ENCODE assay signal across 11 mouse cellular contexts in the genomic region with DNA sequence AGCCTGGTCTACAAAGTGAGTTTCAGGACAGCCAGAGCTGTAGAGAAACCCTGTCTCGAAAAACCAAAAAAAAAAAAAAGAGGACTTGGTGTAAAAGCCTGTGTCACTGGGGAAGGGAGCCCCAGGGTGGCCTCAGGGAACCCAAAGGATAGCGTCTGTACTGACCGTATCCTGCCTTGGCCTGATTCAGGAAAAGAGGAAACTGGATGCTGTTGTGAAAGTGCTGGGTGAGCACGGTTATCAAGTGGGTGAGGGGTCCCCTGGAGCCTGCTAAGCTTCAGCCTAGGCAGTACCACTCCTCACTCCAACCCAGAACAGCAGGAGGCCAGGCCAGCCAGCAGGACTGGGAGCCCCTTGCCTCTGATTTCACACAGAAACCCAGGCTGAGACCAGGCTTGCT. TPM values are rescaled to one million over a fixed set of nuclear protein-coding genes. Genes with fewer than 3 reads are reported as not detected.
DNase-seq lines count a peak whose midpoint lies in the region; ATAC-seq and TF ChIP-seq lines count a peak whose summit lies in the region.
"Had no signal": no experiment of that assay in that cellular context is flagged by ENCODE, and none has a peak within 500 bp of the region (broad histone marks: within the 10 kb centered on the region; RNA-seq: fewer than 3 reads in every experiment).

No protein-coding gene starts in this region.

- H3K4me1 ChIP-seq in heart, adult 2 months (ENCODE audit: control insufficient read depth, insufficient read depth, low read length), result peaks cover 14% of the 10 kb centered on the region
- peaks cover 38% of the 10 kb centered on the region for H3K4me1 ChIP-seq in neural tube, embryonic 12.5 days
- peaks cover 37% of the 10 kb centered on the region for H3K4me1 ChIP-seq in limb, embryonic 13.5 days
- peaks cover 34% of the 10 kb centered on the region for H3K4me1 ChIP-seq in stomach, embryonic 14.5 days (ENCODE audit: control insufficient read depth, insufficient read depth, low read length)

- TF ChIP-seq CTCF in heart, adult 2 months (IDR thresholded peaks at IDR 0.05), result no peak

- intact Hi-C loops in heart, adult 2 months (cut with DNase I), result loop anchor here (5.0 kb wide), 2 partner anchors 85 to 170 kb away; a partner anchor contains a TSS
- intact Hi-C loops in heart, postnatal 14 days (cut with DNase I), result no loop called here

- 47% methylated on average over 4 of the region's 4 CpGs for WGBS in heart, adult 2 months
- 85% methylated on average over 4 of the region's 4 CpGs for WGBS in neural tube, embryonic 12.5 days
- WGBS in limb, embryonic 13.5 days, result 87% methylated on average over 4 of the region's 4 CpGs
- 87% methylated on average over 4 of the region's 4 CpGs for WGBS in stomach, embryonic 14.5 days

- no peak for TF ChIP-seq POLR2A in heart, adult 2 months (IDR thresholded peaks at IDR 0.05; ENCODE audit: insufficient read depth, low read depth, low read length)

- no peaks in the 10 kb centered on the region for H3K9me3 ChIP-seq in neural tube, embryonic 12.5 days
- no peaks in the 10 kb centered on the region for H3K9me3 ChIP-seq in limb, embryonic 13.5 days
- H3K9me3 ChIP-seq in stomach, embryonic 14.5 days (ENCODE audit: control insufficient read depth, low read depth, low read length), result no peaks in the 10 kb centered on the region

- no peak overlapping the region for H3K9ac ChIP-seq in heart, adult 2 months (ENCODE audit: low read depth, low read length)
- H3K9ac ChIP-seq in neural tube, embryonic 12.5 days, result no peak overlapping the region
- H3K9ac ChIP-seq in limb, embryonic 13.5 days, result no peak overlapping the region
- no peak overlapping the region; the same call in 1 of the 2 replicates for H3K9ac ChIP-seq in stomach, embryonic 14.5 days (replicated peaks; ENCODE audit: low read depth, low read length)

- H3K27me3 ChIP-seq in heart, adult 2 months (ENCODE audit: control insufficient read depth, insufficient read depth, low read length), result no peaks in the 10 kb centered on the region
- no peaks in the 10 kb centered on the region for H3K27me3 ChIP-seq in neural tube, embryonic 12.5 days (replicated peaks)
- no peaks in the 10 kb centered on the region for H3K27me3 ChIP-seq in limb, embryonic 13.5 days
- H3K27me3 ChIP-seq in stomach, embryonic 14.5 days (ENCODE audit: control insufficient read depth, insufficient read depth, low read length), result no peaks in the 10 kb centered on the region

- H3K36me3 ChIP-seq in heart, adult 2 months (ENCODE audit: control insufficient read depth, insufficient read depth, low read length), result no peaks in the 10 kb centered on the region
- H3K36me3 ChIP-seq in neural tube, embryonic 12.5 days, result peaks cover 25% of the 10 kb centered on the region
- H3K36me3 ChIP-seq in limb, embryonic 13.5 days, result peaks cover 42% of the 10 kb centered on the region
- H3K36me3 ChIP-seq in stomach, embryonic 14.5 days (ENCODE audit: control insufficient read depth, insufficient read depth, low read length), result peaks cover 21% of the 10 kb centered on the region

- H3K4me2 ChIP-seq in neural tube, embryonic 12.5 days (replicated peaks), result peak overlapping the region; percentile 82; the same call in 1 of the 2 replicates
- H3K4me2 ChIP-seq in limb, embryonic 13.5 days (replicated peaks), result peak overlapping the region; percentile 85
- peak overlapping the region; percentile 86 for H3K4me2 ChIP-seq in stomach, embryonic 14.5 days (replicated peaks; ENCODE audit: low read depth, low read length)

- 0 out of 2 replicates have a peak, but pooled peaks cover 1% of the 10 kb centered on the region for H3K79me2 ChIP-seq in heart, adult 2 months (replicated peaks; ENCODE audit: control insufficient read depth, insufficient read depth, low read length)

- H3K4me3 ChIP-seq in heart, adult 2 months, result no peak overlapping the region
- no peak overlapping the region for H3K4me3 ChIP-seq in neural tube, embryonic 12.5 days
- peak overlapping the region; percentile 81; the same call in 1 of the 2 replicates for H3K4me3 ChIP-seq in limb, embryonic 13.5 days
- H3K4me3 ChIP-seq in stomach, embryonic 14.5 days (ENCODE audit: low read depth, low read length), result no peak overlapping the region

- TF ChIP-seq EP300 in heart, adult 2 months (IDR thresholded peaks at IDR 0.05; ENCODE audit: insufficient read depth, low read depth, low read length), result no peak

- H3K27ac ChIP-seq in heart, adult 2 months, result peak overlapping the region; percentile 24; the same call in 1 of the 2 replicates
- no peak overlapping the region for H3K27ac ChIP-seq in neural tube, embryonic 12.5 days
- no peak overlapping the region for H3K27ac ChIP-seq in limb, embryonic 13.5 days
- H3K27ac ChIP-seq in stomach, embryonic 14.5 days (ENCODE audit: low read length), result peak overlapping the region; percentile 100

- no peak for DNase-seq in heart, adult 2 months
- no peak for DNase-seq in heart, postnatal 14 days
- DNase-seq in neural tube, embryonic 10.5 days (ENCODE audit: extremely low spot score, low spot score), result no peak
- no peak for DNase-seq in yolk sac, embryonic 10.5 days (ENCODE audit: low spot score)
- DNase-seq in layer of hippocampus, adult 9-11 months, result no peak
- DNase-seq: adrenal gland, postnatal 10 days; embryo, embryonic 11 days; gastrocnemius, postnatal 36 days had no signal

- ATAC-seq in neural tube, embryonic 12.5 days (ENCODE audit: low FRiP score, low read depth), result no peak
- ATAC-seq in limb, embryonic 13.5 days (ENCODE audit: low FRiP score, low read depth), result no peak
- ATAC-seq in stomach, embryonic 14.5 days (ENCODE audit: insufficient number of reproducible peaks, insufficient read depth, low FRiP score, low read depth), result no peak

RNA-seq across cellular contexts. Expression of a gene that starts 2.9 kb away (rescaled TPM):
- total RNA-seq in heart, adult 2 months (2021), result 10 to 100 TPM; 17.2 to 18.3 TPM
- 18.2 and 24.5 TPM in 2 replicates for polyA plus RNA-seq in heart, adult 2 months (2012; rRNA removed)
- 10 to 100 TPM; 21.3 to 23.1 TPM for total RNA-seq in heart, postnatal 14 days (2021)
- polyA plus RNA-seq in neural tube, embryonic 12.5 days (2016; fragmentation: Nextera tagmentation; extraction: Ambion mirVana), result 41.9 and 45.0 TPM in 2 replicates
- polyA plus RNA-seq in limb, embryonic 13.5 days (2015; fragmentation: Nextera tagmentation; extraction: Ambion mirVana), result 41.1 and 42.1 TPM in 2 replicates
- 41.4 and 46.1 TPM in 2 replicates for polyA plus RNA-seq in stomach, embryonic 14.5 days (2014; fragmentation: Nextera tagmentation; extraction: Ambion mirVana)

RNA-seq across cellular contexts. Expression of a gene that starts 8.9 kb away (rescaled TPM):
- total RNA-seq in heart, adult 2 months (2021), result 100 to 1,000 TPM; 148 to 168 TPM
- polyA plus RNA-seq in heart, adult 2 months (2012; rRNA removed), result 274 and 284 TPM in 2 replicates
- 100 to 1,000 TPM; 151 to 161 TPM for total RNA-seq in heart, postnatal 14 days (2021)
- 92.5 and 93.3 TPM in 2 replicates for polyA plus RNA-seq in neural tube, embryonic 12.5 days (2016; fragmentation: Nextera tagmentation; extraction: Ambion mirVana)
- polyA plus RNA-seq in limb, embryonic 13.5 days (2015; fragmentation: Nextera tagmentation; extraction: Ambion mirVana), result 98.9 and 102 TPM in 2 replicates
- polyA plus RNA-seq in stomach, embryonic 14.5 days (2014; fragmentation: Nextera tagmentation; extraction: Ambion mirVana), result 85.4 and 91.4 TPM in 2 replicates

RNA-seq across cellular contexts. Expression of a gene that starts 42.0 kb away (rescaled TPM):
- total RNA-seq in heart, adult 2 months (2021), result not detected
- polyA plus RNA-seq in heart, adult 2 months (2012; rRNA removed), result 0.23 TPM in 1 of 2 replicates, not detected in the other
- under 1 TPM in 1 of 2 experiments, not detected in 1; 0.14 TPM for total RNA-seq in heart, postnatal 14 days (2021)
- polyA plus RNA-seq in neural tube, embryonic 12.5 days (2016; fragmentation: Nextera tagmentation; extraction: Ambion mirVana), result 0.27 and 0.51 TPM in 2 replicates
- 0.75 and 1.2 TPM in 2 replicates for polyA plus RNA-seq in limb, embryonic 13.5 days (2015; fragmentation: Nextera tagmentation; extraction: Ambion mirVana)
- polyA plus RNA-seq in stomach, embryonic 14.5 days (2014; fragmentation: Nextera tagmentation; extraction: Ambion mirVana), result 1.3 and 1.5 TPM in 2 replicates
- total RNA-seq: adrenal gland, postnatal 10 days; gastrocnemius, postnatal 36 days had no signal

Comparison
In these comparisons a context has a peak if more than half of its experiments do, and no peak if none do; other contexts are left out.
1. H3K27ac ChIP-seq: peak in heart, adult 2 months (single experiment) and stomach, embryonic 14.5 days (single experiment); none in neural tube, embryonic 12.5 days (single experiment) and limb, embryonic 13.5 days (single experiment).
2. Peak in every context shown above with its lines, with median percentiles within 50 percentile points of each other: H3K4me2 ChIP-seq.